Mouse (Mus musculus): Measurements from ENCODE around the gene Gm49373.

Gm49373 gene

DNA sequence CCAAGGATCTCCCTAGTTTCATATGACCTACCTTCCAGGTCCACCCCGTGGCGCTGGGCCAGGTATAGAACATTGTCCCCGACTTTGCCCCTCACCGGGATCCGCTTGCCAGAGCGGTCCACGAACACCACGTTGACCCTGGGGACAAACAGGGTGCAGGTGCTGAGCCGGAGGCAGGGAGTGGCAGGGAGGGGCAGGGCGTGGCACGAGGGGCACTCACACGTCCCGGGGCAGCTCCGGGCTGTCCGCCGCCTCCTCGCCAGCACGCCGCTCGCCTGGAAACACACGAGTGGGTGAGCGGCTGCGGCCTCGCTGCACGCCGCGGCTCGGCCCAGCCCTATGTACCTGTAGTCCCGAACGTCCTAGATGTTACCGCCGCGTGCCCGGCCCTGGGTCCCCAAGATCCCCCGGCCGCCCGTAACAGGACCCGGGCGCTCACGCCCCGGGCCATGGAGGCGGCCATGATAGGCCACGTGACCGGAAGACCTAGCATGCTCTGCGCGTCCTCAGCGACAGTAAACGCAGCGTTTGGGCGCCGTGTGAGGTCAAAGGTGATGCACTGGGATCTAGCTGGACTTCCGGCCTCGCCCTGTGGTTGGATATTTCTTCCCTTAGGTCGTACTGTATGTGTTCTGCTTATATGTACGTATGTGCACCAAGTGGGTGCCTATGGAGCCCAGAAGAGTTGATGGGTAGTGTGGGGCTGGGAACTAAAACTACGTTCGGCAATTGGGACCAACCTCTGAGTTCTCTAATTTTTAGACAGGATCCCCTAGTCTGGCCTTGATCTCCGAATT, at the start of gene Gm49373, which contains the start of gene Fdx1l:
Gene Gm49373 (minus strand): TSS at position 53 of the 797 bp plus-strand sequence.
Gene Fdx1l (minus strand): TSS at position 571 of the 797 bp plus-strand sequence.
- in situ Hi-C loops (cut with MboI, MseI), result no loop called here

DNA sequence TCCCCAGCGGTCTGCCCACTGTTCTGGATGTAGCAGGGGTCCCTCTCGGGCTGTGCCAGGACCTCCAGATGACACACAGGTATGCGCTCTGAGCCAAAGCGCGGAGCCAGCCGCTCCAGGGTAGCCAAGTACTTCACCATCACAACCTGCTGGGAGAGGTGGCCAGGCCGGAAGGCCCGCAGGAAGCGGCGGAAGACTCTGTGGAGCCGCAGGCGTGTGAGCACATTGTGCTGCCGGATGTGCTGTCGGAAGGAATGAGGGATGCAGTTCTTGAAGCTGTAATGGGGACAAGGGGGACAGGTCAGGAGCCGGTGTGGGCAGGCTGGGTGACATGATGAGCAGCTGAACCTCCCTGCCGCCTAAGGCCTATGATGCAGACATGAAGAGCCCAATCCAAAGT, 48.6 kb upstream of the Gm49373 start:
- in situ Hi-C loops (cut with MboI, MseI), result no loop called here

DNA sequence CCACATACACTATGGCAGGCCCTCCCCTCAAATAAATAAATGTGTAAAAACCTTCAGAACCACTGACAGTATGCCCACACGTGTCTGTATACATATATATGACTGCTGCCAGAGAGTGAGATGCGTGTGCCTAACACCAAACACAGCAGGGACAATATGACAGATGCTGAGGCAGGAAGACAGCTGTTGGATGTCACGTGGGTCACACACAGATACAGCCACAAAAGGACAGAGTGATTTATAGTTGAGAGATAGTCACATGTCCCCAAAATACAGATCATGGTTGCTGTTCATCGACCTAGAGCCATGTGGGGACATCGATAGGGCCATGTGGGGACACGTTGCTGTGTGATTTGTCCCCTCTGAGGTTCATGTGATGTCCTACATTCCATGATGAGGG, 44.2 kb upstream of the Gm49373 start:
- in situ Hi-C loops (cut with MboI, MseI), result no loop called here

DNA sequence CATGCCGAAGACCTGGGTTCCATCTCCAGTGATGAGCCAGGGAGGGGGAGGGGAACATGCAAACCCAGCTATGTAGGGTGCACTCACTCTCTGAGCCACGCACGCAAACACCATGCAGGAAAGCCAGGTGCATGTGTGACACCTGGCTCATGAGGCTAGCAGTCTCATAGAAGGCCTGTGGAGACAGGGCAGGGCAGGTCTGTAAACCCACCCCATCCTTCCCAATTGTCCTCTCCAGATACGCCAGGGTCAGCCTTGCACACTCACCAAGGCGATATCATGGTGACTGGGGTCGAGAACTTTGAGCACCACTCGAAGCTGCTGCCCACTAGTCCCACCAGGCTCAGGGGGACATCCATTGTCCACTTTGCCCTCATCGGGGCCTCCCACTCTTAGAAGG, 42.2 kb upstream of the Gm49373 start:
- in situ Hi-C loops (cut with MboI, MseI), result no loop called here

DNA sequence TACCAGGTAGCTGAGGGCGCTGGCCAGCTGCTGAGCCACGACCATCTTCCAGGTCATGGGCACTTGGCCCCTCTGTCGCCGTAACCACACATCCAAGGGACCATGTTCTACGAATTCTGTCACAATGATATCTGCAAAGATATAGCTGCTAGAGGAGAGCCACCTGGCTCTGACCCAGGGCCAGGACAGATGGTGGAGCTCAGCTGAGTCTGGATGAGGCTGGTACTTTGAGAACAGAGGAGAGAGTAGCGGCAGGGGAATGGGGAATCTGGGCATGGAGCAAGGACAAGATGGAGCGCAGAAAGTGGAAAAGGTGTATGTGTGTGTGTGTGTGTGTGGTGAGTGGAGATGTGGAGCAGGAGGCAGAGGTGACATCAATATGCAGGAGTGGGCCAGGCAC, 41.3 kb upstream of the Gm49373 start:
- in situ Hi-C loops (cut with MboI, MseI), result no loop called here

DNA sequence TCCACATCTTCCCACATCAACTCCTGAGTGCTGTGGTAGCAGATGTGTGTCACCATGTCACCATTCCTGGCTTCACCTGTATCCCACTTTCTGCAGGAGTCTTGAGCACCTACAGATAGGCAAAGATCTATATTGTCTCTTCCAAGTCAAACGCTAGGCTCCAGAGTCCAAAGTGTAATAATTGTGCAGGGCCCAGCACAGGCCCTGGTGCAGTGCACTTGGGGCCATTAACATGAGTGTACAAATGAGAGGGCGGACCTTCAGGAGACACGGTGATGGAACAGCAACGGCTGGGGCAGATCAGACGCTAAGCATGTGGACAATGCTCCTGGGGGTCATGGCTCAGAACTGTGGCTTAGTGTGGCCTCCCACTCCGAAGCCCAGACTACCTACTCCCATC, 40.9 kb upstream of the Gm49373 start:
- in situ Hi-C loops (cut with MboI, MseI), result no loop called here

DNA sequence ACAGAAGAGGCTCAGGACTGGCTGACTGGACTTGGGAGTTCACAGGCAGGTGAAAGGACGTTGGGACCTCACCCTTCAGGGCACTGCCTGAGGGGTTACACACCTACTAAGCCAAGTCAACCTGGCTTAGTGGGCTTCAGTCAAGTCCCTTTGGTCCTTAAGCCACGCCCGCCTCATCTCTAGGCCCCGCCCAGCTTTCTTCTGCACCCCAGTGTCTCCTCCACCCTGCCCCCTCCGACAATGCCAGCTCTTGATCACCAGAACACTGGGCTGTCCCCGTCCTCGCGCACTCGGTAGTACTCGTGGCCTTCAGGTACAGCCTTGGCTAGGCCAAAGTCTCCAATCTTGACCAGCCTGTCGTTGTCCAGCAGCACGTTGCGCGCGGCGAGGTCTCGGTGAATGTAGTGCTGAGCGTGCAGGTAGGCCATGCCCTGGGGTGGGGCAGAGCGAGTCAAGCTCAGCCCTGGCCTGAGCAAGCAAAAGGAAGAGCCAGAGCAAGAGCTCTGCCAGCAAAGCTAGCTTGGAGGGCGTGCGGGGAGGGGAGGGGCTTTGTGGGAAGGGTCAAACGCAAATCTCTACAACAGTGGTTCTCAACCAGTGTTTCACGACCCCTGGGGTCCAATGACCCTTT, 34.8 kb upstream of the Gm49373 start:
- in situ Hi-C loops (cut with MboI, MseI), result no loop called here

DNA sequence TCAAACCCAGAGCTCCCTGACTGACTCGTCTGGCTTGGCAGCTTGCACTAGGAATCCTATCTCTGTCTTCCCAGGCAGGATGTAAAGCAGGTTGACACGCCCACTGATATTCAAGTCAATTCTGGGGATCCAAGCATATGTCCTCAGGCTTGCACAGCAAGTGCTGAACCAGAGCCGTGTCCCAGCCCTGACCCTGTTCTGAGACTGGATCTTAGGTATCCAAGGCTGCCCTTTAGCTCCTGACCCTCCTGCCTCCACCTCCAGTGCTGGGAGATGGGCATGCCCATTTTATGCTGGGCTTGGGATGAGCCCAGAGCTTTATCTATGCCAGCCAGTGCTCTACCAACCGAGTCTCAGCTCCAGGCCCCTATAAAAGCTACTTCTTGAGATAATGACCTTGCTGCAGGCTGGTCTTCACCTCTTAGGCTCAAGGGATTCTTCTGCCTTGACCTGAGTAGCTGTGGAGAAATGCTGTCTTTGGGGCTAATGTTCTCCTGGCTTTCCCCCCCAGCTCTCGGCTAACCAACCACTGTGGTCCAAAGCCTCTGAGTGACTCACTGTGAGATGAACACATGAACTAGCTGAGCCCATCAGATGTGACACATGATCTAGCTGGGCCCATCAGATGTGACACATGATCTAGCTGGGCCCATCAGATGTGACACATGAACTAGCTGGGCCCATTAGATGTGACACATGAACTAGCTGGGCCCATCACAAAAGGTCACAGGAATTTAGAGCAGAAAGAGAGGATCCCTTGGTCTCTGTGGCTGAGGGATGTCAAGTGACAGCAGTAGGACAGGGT, 33.1 kb upstream of the Gm49373 start:
- in situ Hi-C loops (cut with MboI, MseI), result no loop called here

DNA sequence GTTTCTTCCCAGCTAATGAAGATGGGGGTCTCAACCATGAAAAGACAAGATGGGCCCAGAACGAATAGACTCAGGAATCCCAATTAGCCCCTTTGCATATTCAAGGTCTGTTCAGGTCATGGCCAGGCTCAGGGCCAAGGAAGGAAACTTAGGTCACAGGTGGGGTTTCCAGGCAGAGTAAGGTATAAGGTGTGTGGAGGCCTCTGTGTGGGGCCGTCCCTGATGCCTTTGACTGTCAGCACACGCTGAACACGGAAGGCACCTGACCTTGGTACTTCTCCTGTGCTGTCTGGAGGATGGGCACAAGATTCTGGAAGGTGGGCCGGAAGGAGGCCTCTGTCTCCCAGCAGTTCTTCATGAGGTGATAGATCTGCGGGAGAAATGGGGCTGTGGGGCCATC, 31.9 kb upstream of the Gm49373 start:
- in situ Hi-C loops (cut with MboI, MseI), result no loop called here

DNA sequence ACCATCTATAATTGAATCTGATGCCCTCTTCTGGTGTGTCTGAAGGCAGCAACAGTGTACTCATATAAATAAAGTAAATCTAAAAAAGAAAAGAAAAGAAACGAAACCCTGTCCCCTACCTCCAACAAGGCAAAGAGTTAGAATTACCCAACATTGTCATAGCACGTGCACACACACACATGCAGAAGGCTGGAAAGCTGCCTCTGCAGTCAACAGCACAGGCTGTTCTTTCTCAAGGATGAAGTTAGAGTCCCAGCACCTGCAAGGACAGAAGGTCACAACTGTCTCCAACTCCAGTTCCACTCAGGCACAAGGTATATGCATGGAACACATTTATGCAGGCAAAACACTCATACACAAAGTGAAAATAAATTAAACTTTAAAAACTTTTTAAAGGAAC, 29.2 kb upstream of the Gm49373 start:
- in situ Hi-C loops (cut with MboI, MseI), result no loop called here

DNA sequence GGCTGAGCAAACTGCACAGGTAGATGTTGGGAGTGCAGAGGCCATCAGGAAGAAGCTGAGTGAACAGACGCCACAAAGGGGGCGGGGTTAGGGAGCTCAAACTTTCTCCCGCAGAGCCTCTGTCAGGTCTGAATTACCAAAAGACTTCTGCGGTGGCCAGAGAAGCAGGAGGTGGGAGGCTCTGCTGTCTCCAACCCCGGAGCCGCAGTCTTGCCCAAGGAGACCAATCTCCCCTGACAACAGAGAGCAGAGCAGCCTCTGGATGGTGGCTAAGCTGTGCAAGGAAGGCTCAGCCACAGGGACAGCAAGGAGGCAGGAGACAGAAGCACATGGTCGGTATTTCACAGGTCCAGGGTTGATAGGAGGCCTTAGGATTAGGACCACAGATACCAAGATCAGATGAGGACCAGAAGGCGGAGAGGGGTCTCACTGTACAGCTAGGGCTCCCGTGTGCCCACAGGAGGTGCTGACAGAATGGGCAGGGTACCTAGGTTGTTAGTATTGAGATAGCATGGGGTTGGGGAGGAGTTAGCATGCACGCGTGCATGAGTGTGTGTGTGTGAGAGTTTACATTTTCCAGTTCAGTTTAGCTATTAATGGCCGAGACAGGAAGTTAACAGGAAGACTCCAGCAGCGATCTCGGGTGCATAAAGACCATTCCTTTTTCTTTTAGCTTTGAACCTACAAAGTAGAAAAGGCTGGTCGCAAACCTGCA, 27.7 kb upstream of the Gm49373 start:
- in situ Hi-C loops (cut with MboI, MseI), result no loop called here

DNA sequence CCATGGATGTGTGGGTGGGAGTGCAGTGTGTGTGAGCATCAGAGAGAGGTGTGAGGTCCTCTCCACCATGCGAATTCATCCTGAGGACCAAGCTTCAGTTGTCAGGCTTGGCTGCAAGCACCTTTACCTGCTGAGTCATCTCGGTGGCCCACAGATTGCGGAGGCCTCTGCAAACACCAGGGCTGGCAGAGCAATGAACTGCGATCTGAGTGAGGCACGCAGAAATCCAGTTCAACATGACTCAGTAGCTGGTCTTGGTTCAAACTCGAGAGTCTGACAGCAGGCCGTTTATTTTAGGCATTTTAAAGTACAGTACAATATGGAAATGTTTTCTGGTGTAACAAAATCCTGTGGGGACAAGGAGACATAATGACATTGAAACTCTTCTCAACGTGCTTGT, 24.9 kb upstream of the Gm49373 start:
- in situ Hi-C loops (cut with MboI, MseI), result no loop called here

DNA sequence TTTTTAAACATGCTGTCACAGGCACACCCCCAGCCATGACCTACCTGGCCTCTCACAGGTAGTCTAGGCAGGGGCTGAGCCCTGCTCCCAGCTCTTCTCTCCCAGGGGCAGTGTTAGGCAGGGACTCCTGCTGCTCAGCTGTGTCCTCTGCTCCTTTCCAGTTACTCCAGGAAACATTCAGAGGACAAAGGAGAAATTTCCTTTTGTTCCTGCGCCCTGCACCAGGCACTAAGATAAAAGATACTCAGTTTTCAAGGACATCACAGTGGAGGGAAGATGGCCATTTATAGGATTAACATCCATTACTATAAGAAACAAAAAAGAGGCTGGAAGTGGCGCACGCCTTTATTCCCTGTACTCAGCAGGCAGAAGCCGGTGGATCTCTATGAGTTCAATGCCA, 23.1 kb upstream of the Gm49373 start:
- in situ Hi-C loops (cut with MboI, MseI), result no loop called here

DNA sequence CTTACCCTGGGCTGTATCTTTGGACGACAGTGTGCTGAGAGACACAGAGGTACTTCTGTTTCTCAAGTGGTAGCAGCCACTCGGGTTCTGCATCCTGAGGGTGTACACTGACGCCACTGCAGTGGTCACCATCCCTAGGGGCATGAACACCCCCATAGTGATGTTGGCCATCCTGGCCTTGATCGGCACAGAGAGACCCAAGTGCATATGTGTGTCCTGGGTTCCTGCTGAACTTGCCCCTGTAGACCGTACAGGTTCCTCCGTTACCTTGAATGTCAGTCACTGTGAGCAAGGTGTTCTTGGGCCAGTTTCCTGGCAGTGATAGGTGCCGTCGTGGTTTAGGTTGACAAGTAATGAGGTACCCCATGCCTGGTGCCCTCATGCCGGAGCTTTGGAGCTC, 20.5 kb upstream of the Gm49373 start:
- in situ Hi-C loops (cut with MboI, MseI), result loop anchor here in 1 of 2 experiments (5.0 kb wide), 1 partner anchor 34 kb away; no protein-coding TSS in a partner anchor

DNA sequence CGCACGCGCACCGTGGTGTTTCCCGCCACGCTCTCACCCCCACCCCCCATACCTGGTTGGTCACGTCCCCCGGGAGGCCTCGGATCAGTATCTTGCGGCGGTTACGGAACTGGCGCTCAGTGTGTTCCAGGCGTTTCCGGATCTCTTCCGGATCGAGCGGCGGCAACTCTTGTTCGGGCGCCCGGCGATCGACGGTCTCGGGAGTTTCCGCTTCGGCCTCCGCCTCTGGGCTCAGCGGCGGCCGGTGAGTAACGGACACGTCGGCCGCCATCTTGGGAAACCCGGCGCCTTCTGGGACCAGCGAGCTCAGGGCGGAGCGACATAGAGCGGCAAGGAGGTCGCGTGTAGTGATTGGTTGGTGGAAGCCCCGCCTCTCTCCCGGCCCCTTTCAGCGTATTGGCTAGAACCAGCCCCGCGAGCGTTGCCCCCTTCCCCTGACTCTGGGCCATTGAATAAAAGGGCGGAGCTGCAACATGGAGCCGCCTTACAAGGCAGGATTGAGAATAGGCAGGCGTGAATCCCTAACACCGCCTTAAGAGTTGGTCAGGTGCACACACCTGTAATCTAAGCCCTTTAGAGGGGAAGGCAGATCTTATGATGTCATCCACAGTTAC, 18.9 kb upstream of the Gm49373 start, which contains the start of the genes Gm38431 and Raver1:
Gene Gm38431 (minus strand): TSS at position 291 of the 614 bp plus-strand sequence.
Gene Raver1 (minus strand): TSS at position 302 of the 614 bp plus-strand sequence.
- in situ Hi-C loops (cut with MboI, MseI), result loop anchor here in 1 of 2 experiments (5.0 kb wide), 1 partner anchor 35 kb away; no protein-coding TSS in a partner anchor

DNA sequence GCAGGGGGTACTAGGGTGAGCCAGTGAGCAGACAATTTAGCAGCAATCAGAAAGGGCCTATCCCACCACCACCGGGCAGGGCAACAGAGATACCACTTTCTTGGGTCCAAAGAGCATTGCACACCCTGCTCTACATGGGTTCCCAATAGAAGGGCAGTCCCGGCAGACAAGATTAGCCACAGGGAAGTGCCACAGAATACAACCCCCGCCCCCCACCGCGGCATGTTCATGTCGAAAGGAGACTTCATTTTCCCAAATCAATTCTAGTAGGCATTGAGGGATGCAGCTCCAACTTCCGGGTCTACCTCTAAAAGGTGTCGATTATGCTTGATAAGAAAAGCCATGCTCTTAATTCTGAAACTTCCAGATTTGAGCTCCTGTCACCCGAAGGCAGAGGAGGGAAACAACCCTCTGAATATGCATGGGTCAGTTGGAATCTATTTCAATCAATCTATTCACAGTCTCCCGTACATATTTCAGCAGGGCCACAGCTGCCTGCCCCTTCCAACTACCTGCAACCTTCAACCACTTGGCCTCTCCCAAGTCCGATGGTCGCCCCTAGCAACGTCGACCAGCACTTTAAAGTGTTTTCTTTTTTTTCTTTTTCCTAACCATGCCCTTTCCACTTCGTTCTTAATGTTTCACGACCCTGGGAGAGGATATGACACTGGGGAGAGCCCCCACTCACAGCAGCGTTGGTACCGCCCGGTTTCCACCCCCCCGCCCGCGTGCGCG, 18.2 kb upstream of the Gm49373 start:
- in situ Hi-C loops (cut with MboI, MseI), result loop anchor here in 1 of 2 experiments (5.0 kb wide), 1 partner anchor 36 kb away; no protein-coding TSS in a partner anchor

DNA sequence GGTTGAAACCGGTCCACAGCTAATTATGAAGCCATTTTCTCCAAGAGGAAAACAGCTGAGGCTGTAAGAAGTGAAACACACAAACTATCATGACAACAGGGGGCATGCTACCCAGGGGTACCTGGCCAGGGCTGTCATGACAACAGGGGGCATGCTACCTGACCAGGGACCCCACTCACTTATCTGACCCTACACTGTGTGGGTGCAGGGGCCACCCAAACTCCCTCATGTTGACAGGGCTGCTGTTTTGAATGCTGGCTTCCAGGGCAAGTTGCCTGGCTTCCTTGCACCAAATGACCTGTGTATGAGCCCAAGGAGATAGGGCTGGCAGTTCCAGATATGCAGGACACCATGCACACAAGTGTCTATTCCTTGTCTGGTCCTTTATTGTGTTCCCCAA, 17.6 kb upstream of the Gm49373 start:
- in situ Hi-C loops (cut with MboI, MseI), result loop anchor here in 1 of 2 experiments (5.0 kb wide), 1 partner anchor 37 kb away; no protein-coding TSS in a partner anchor

DNA sequence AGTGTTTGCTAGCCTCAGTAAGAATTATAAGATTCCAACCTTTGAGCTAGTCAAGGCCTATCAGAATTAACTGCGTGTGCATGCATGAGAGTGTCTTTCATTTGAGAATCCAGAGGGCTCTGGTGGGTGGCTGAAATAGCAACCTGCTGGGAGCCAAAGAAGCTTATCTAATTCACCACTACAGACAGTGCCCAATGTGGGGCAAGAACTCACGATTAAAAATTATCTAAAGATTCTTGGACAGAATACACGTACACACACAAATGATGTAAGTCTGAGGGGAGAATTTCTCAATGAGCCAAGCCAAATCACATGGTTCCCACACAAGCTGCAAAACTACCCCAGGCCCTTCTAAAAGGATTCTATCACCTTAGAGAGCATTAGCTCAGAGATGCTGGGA, 10.4 kb upstream of the Gm49373 start:
- in situ Hi-C loops (cut with MboI, MseI), result no loop called here

DNA sequence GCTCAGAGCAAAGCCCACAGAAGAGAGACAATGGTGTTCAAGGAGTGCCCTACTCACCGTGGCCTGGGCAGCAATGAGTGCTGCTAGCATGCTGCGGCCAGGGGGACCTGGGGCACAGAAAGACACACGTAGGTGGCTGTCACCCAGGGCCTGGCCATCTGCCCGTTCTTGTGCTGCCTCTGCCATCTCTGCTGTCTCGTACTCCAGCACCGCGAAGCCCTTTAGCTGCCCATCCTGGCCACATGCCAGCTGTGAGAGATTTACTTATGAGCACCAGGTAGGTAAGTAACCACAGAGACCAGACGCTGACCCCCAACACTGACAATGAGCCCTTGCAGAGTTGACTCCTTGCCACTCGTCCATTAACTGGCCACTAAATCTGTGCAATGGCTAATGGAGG, 8.2 kb upstream of the Gm49373 start:
- in situ Hi-C loops (cut with MboI, MseI), result no loop called here

DNA sequence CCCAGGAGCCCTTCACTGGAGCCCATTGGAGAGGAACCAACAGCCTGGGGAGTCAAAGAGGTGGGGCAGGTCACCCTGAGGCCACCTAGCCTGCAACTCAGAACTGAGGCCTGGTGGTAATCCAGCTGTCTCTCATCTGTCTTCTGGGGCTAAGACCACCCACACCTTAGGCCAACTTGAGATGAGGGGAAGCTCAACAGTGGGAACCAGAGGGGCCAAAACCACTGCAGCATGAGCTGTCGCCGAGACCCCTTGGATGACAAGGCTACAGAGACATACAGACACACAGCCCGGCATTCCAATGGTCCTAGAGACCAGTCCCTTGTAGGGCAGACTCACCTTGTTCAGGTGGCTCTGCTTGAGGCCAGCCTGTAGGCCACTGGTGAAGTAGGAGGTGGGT, 2.7 kb upstream of the Gm49373 start:
- in situ Hi-C loops (cut with MboI, MseI), result no loop called here

All from T-helper 17 cell (primary cell).